Mouse (Mus musculus) lung, postnatal 36 days (tissue): ENCODE measurements around the gene Pdlim7.

Experiments
- DNase-seq: peaks from one replicate; pipeline ENCODE4 v3.0.0; 2022; ENCODE audit warnings: mixed read lengths

The Pdlim7 gene

DNA sequence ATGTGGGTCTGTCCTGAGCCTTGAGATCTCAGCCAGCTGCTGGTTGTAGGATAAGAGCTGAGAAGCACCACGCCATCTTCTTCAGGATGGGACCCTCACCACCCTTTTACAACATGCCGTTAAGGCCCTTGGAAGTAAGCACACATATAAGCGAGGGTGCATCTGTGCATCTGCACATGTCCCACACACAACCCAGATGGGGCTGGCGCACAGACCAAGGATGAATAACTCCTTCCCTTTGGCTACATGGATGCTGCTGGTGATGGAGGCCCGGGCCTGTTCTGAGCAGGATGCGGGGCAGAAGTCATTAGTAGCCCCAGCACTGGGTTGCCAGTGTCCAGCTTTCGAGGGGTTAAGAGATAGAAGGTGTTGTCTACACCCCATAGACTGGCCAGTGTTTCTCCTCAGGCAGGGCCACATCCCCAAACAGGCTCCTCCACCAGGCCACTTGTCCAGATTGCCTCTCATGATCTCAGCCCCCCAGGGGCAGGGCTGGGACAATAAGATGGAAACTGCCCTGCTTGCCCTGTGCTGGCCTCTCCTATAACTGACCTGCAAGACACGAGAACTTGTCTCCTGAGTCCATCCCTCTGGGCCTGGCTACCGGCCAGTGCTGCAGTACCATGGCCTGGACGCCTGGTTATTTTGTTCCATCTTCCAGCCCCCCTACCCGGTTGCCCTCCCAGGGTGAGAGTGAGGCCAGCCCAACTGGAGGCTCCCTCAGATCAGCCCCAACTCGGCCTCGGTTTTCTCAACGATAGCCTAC lies 27.3 kb downstream of the Pdlim7 start:
- DNase-seq: no peak

DNA sequence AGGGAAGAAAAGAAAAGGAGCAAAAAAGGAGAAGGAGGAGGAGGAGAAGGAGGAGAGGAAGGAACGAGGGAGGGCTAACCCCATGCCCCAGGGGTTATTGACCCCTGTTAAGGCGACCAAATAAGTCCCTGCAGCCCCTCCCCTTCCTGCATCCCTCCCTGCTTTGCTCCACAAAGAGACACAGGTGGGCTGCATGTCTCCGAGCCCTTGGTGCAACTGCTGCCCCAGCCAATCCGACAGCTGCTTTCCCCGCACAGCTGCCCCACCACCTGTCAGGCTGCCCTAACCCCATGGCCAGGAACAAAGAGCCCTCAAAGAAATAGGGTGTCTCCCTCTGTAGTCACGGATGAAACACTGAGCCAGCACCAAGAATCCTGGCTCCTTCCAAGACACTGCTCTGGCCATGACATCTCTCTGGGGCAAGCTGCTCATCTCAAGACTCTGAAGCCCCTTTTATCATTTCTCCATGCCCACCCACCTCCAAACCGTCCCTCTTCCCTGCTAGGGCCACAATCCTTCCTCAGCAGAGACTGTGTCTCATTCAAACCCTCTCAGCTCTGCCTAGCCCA lies 28.9 kb downstream of the Pdlim7 start:
- no peak for DNase-seq

DNA sequence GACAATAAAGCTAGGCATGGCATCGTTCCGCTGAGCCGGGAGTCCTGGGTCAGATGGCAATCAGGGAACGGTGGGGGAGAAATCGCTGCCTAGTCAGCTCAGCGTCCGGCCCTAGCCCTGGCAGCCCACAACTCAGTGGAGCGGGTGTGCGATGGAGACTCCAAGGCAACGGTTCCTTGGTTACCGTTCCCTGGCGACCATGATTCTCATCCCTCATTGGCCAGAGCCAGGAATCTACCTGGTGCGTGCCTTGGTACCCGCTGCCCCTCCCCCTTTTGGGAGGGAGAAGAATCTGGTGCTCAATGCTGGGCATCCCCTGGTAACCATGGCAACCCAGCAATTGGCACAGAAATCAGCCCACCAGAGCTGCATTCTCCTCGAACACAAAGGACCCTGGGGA lies 29.9 kb downstream of the Pdlim7 start:
- no peak for DNase-seq

DNA sequence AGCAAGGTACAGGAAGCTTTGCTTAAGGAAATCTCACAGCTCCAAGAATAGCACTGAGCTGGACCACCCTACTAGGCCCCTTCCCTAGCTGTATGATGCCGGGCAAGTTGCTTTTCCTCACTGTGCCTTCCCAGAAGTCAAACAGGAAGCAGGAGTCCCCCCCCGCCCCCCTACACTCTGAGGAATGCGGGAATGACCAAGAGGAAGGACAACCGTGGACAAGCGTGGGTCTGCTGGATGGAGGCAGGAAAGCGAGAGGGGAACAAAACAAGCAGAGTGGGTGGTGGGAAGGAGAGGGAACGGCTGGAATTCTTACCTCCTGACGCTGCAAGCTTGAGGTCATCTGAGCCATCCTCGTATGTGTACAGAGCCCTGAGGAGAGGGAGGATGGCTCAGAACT lies 30.4 kb downstream of the Pdlim7 start:
- no peak for DNase-seq

DNA sequence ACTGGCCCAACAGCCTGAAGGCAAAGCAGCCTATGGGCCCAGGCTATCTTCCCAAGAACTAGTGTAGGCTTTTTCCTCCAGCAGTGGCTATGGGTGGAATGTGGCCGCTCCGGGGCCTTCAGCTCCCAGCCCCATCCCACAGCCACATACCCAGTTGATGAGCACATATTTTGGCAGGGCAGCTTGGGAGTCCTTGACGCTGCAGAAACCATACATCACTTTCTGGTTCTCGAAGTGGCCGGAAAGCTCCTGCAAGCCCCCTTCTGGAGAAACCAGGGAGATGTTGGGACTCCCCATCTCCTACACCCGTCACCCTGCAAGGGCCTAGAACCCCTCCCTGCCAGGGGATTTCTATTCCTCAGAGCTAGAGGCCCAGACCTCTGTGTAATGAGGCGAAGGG lies 30.9 kb downstream of the Pdlim7 start:
- DNase-seq: no peak

DNA sequence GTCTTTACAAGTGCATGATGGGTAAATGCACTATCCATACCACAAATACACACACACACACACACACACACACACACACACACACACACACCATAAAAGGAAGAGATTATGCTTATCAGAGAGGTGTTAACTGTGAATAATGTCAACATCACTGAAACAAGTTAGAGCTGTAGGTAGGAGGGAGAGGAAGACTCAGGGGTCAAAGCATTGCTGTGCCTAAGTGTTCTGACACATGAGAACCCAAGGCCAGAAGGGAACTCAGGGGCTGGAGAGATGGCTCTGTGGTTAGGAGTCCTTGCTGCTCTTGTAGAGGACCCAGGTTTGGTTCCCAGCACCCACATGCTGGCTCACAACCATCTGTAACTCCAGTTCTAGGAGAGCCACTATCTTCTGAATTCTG lies 33.5 kb downstream of the Pdlim7 start:
- no peak for DNase-seq

DNA sequence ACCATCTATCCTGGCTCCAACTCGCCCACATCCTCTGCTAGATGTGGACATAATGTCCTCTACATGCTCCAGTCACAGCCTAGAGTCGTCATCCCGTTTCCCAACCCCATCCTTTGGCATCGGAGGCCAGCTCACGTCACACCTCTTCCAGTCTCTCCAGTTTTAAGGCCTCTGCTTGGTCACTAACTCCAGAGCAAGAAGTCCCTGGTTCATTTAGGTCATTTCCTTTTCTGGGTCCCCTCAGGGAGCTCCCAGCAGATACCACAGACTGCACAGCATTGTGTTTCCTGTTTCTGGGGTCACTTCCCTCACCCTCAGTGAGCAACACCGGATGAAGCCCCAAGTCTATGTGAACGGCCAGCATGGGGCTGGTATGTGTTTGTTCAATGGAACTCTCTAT lies 34.5 kb downstream of the Pdlim7 start:
- DNase-seq: peak; percentile 33

DNA sequence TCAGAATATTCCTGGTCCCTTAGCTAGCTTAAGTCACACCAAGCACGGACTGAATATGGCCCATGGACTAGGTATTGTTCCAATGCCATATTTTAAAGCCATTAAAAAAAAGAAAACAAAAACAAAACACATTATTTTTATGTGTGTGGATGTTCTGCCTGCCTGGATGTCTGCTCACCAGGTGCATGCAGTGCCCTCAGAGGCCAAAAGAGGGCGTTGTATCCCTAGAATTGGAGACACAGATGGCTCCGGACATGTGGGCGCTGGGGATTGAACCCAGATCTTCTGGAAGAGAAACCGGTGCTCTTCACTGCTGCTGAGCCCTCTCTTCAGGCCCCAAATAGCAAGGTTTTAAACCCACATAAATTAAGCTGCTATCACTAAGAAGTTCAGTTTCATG lies 35.4 kb downstream of the Pdlim7 start:
- DNase-seq: peak; percentile 49

DNA sequence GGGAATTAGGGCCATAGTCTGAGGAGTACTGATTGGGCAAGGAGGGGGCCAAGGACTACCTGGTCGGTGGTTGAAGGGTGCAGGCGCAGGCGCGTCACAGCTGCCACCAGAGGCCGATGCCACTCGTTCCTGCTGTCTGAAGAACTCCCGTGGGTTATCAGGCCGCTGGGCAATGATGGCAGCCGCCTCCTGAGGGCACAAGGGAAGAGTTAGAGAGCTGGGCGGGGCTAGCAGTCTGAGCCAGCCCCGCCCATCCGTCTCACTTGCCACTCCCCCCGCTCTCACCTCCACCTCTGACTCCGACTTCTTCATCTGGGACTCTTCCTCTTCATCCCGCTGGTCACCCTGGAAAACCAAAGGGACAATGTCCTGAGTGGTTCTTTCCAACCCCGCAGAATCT lies 36.0 kb downstream of the Pdlim7 start:
- no peak for DNase-seq

DNA sequence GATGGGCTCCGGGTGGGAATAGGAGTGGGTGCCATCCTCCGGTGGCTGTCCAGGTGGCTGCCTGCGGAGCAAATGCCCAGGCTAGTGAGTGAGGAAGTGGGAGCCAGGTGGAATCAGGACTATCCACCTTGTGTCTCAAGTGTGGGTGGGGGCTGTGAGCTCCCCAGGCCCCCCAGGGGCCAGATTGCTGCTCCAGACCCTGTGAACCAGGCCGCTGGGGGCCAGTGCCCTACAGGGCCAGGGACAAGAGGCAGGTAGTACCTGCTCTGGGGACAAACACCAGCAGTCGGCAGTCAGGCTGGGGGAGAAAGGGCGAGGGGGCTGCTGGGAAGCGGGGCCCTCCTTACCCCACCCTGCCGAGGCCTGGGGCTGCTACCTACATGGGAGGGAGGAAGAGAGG lies 37.2 kb downstream of the Pdlim7 start:
- no peak for DNase-seq

DNA sequence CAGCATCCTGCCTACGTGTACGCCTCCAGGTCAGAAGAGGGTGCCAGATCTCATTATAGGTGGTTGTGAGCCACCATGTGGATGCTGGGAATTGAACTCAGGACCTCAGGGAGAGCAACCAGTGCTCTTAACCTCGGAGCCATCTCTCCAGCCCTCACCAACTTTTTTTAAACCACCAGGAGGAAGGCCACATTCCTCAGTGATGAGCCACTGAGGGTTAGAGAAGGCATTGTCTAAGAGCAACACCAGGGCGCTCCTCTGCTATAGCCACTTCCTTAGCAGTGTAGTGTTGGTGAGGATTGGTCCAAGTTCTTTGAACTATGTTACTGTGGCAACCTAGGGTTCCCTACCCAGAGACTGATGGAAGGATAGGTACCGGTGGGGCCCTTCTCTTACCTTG lies 37.7 kb downstream of the Pdlim7 start:
- no peak for DNase-seq

DNA sequence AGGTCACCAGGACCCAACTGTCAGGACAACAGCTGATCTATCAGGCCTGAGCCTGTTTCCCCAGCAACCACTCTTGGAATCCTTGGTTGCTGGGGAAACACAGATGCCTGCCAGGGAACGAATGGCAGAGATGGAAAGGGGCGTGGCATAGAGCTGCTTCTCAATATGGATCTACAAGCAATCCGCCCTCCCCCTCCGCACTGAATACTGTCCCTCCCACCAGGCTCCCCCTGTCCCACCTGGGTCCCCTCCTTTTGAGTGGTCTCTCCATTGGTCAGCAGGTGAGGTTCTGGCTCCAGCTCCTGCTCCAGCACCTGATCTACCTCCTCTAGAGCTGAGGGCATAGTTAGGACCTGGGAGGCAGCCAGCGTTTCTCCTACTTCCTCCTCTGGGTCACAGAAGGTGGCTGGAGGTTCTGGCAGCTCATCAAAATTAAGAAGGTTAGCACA lies 38.8 kb downstream of the Pdlim7 start:
- peak; percentile 45 for DNase-seq

DNA sequence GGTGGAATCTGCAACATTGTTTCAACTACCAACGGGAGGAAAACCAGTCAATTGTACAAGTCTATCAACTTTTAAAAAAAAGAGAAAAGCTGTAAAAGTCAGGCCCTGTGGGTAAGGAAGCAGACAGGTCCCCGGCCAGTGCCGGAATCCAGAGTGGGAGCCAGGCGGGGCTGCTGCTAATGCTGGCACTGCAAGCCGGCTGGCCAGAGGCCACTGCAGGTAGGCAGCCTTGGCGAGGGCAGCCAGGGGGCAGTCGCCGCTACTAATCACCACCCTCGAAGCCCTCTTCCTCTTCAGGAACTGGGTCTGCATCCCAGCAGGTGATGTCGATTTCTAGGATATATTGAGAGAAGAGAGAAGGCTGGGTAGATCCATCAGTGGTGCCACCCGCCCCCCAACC lies 39.5 kb downstream of the Pdlim7 start:
- DNase-seq: no peak

DNA sequence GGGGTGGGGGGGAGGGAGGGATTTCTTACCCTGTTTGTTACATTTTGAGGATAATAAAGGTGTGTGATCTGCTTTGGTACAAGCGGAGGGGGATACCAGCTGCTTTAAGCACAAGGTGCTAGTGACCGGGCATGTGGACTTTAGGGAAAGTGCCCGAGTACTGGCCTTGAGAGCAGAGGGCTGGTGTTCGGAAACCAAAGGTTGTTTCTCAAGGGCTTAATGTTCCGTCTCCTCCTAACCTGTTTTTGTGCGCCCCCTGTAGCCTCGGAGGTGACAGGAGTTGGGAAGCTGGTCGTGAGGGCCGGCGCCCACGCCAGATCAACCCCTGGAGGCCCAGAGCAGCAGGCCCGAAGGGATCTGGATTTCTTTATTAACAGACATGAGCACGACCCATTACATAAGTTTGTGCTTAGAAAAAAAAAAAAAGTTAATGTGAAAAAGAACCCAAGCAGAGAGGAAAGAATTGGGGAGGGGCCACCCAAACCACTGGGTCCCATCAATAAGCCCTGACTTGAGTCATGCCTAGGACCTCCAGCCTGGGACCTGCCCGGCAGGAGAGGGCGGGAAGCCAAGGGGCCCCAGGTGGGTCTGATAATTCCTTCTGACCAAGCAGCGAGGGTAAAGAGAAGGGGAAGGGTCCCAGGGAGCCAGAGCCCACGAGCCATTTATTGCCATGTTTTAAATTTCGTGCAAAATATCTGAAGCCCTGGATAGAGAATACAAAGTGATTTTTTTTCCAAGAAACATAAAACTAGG lies 40.2 kb downstream of the Pdlim7 start:
- no peak for DNase-seq

DNA sequence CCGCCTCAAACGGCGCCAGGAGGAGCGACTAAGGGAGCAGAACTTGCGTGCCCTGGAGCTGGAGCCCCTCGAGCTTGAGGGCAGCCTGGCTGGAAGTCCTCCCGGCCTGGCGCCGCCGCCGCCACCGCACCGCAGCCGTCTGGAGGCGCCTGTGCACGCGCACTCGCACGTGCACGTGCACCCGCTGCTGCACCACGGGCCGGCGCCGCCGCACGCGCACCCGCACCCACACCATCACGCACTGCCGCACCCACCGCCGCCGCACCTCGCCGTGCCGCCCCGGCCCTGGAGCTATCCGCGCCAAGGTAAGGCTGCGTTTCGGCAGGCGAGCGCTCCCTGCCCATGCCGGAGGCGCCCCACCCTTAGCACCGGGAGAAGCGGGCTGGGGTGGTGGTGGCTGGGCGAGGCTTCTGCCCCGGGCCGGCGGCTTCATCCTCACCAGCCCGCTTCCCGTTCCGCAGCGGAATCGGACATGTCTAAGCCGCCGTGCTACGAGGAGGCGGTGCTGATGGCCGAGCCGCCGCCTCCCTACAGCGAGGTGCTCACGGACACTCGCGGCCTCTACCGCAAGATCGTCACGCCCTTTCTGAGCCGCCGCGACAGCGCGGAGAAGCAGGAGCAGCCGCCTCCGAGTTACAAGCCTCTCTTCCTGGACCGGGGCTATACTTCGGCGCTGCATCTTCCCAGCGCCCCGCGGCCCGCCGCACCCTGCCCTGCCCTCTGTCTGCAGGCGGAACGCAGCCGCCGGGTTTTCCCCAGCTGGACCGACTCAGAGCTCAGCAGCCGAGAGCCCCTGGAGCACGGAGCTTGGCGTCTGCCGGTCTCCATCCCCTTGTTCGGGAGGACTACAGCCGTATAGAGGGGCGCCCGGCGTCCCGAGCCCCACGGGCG lies 41.1 kb downstream of the Pdlim7 start:
- no peak for DNase-seq

DNA sequence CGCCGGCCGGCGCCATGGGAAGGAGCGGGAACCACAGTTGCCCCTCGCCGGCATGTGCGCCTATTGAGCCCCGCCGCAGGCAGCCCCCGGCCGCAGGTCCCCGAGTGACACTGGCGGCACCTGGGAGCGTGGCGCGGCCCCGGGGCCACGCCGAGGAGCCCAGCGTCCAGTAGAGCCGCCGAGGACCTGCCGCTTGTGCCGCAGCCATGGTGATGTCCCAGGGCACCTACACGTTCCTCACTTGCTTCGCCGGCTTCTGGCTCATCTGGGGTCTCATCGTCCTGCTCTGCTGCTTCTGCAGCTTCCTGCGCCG lies 41.7 kb downstream of the Pdlim7 start:
- DNase-seq: no peak

DNA sequence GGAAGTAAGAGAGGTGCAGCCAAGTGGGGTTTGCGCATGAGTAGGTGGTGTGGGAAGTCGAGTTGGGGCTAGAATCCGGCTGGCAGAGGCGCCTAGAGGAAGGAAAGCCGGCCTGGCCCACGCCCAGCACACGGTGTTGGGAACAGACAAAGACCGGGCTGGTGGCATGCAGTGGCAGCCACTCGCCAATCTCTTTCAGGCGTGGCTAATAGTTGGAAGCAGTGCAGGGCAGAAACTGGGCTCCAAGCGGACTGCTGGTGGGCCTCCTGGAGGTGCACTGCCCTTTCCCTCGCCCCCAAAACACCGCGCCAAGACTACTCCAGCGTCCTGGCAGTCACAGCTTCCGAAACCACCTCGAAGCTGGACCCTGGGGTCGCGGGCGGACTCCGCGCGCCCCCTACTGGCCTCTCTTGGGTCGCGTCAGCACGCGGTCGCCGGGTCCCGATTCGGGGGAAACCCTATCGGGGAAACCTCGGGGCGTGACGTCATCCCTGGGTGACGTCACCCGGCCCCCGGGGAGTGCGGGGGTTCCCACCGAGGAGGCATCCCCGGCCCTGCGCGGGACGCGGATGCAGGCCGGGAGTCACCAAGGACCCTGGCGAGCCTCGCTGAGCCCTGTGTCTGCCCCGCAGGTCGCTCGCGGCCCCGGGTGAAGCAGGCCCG lies 42.2 kb downstream of the Pdlim7 start:
- peak; percentile 82 for DNase-seq

DNA sequence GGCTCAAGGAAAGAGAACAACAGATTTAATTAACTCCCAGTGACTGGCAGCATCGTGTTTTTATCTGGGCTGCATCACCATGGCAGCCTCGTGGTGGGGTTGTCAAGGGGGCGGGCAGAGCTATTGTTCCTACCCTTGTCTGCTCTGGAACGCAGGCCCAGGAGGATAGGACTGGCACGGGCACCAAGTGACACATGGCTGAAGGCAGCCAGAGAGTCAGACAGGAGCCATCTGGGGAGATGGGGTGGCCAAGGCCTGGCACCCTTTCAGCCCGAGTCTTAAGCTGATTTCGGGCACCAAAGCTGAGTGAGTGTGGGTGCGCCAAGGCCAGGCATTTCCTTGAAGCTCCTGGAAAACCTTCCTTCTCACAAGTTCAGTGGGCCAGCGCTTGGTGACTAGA lies 43.1 kb downstream of the Pdlim7 start:
- DNase-seq: no peak

DNA sequence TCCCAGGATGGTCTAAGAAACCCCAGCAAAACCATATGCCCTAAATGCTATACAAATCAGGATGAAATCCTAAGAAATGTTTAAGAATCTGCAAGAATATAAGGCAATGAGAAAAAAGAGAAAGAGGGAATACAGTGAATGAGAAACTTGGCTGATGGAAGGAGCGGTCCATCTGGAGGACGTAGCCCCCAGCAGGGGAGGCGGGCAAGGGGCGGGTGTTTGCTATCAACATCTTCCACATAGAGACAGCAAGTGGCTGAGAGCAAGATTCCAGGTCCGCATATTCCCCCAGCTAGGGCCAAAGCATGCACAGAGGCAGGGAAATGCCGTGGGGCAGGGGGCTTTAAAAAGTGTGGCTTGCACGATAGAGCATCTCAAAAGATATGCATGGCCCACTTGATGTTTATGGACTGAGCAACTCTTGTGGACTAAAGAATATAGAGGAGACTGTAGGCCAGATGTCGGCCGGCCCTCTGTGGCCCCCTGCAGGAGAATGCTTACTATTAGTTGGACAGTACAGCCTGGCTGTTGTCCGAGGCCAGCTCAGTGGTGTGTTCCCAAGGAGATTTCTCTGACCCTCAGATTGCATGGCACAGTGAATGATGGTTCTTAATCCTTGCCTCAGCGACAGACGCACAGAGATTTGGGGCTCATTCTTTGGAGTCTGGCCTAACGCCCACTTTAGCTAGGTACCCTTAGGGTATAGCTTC lies 44.5 kb downstream of the Pdlim7 start:
- peak; percentile 72 for DNase-seq

DNA sequence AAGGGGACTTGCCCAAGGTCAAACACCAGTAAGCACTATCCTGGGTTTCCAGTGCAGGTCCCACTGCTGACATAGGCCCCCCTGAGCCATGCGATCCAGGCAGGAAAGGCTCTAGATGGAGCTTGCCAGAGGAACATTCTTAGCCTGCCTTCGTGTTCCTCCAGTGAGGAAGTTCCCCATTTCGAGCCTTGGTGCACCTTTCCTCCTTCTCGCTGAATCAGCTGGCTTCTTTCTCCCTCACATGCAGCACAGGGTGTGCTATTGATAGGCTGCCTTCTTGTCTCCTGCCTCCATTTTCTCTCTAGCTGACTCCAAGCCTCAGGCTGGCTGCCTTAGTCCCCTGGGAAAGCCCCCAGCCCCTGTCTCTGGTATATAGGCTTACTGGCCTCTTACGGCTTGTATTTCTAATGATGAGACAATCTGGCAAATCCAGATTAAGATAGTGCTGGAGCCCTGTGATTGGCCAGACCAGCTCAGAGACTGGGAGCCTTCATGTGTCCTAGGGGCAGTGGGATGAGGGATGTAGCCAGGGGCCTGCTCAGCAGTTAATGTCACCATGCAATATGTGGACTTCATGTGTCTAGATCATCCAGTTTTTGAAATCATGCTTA lies 47.5 kb downstream of the Pdlim7 start:
- DNase-seq: no peak

DNA sequence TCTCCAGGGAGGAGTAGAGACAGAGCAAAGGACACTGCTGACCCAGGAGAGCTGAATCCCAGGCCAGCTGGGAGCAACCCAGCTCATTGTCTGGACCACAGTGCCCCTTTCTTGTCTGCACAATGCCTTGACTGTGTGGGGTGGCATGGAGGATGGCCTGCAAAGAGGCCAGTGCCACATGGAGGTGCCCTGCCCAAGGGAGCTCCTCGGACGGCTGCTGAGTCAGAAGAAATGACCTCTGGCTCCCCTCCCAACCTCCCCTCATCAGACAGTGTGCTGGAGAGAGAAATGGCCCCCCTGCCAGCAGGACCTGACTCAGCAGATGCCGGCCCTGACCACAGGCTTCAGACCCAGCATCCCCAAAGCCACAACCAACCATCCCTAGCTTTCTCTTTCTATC lies 48.3 kb downstream of the Pdlim7 start:
- DNase-seq: no peak
